ENCODE assay signal across 21 mouse cellular contexts in the genomic region with DNA sequence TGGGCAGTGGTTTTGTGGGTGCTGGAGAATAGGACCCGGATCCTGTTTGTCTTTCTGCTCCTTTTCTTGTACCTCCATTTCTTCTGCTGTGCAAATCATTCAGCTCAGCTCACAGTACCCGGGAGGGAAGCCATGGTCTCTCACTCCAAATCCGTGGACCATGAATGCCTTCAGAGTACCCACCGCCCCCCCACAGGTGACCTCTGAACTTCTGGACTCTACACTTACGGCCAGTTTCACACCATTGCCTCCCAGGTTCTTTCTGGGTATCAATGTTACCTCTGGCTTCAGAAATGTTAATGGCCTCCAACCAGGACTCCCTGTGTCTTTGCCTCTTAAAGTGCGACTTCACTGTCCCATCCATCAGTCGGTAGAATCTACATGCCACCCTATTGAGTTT. TPM values are rescaled to one million over a fixed set of nuclear protein-coding genes. Genes with fewer than 3 reads are reported as not detected.
"Had no signal": no experiment of that assay in that cellular context is flagged by ENCODE, and none has a peak within 500 bp of the region (broad histone marks: within the 10 kb centered on the region; RNA-seq: fewer than 3 reads in every experiment).

No protein-coding gene starts in this region.

- H3K27me3 ChIP-seq: intestine, embryonic 15.5 days; neural tube, embryonic 13.5 days had no signal

- H3K27ac ChIP-seq: intestine, embryonic 15.5 days; layer of hippocampus, adult 2 months; left cerebral cortex, adult 2 months; limb, embryonic 12.5 days; limb, embryonic 15.5 days; liver, embryonic 14.5 days; macrophage; midbrain, embryonic 13.5 days; neural tube, embryonic 13.5 days had no signal

- DNase-seq: layer of hippocampus, postnatal 36 days; left cerebral cortex, postnatal 4 days; liver, postnatal 0 days; lung, embryonic 14.5 days; thymus, adult 18-20 months; thymus, postnatal 36 days had no signal

- H3K9me3 ChIP-seq: intestine, embryonic 15.5 days; limb, embryonic 12.5 days; limb, embryonic 15.5 days; midbrain, embryonic 13.5 days; neural tube, embryonic 13.5 days had no signal

- H3K4me1 ChIP-seq: intestine, embryonic 15.5 days; limb, embryonic 15.5 days; midbrain, embryonic 13.5 days; neural tube, embryonic 13.5 days had no signal

- ATAC-seq: intestine, embryonic 15.5 days; liver, postnatal 0 days; lung, postnatal 0 days; midbrain, embryonic 13.5 days; midbrain, embryonic 16.5 days had no signal

- H3K9ac ChIP-seq: intestine, embryonic 15.5 days; limb, embryonic 12.5 days; limb, embryonic 15.5 days; liver, embryonic 14.5 days; liver, postnatal 0 days; lung, embryonic 14.5 days; midbrain, embryonic 13.5 days; neural tube, embryonic 13.5 days had no signal

- H3K4me3 ChIP-seq: intestine, embryonic 15.5 days; layer of hippocampus, adult 2 months; left cerebral cortex, adult 2 months; limb, embryonic 12.5 days; limb, embryonic 15.5 days; midbrain, embryonic 13.5 days; myocyte; neural tube, embryonic 13.5 days had no signal

- H3K4me2 ChIP-seq: intestine, embryonic 15.5 days; limb, embryonic 12.5 days; limb, embryonic 15.5 days; liver, embryonic 11.5 days; lung, embryonic 14.5 days; midbrain, embryonic 13.5 days; neural tube, embryonic 13.5 days had no signal

- H3K36me3 ChIP-seq: intestine, embryonic 15.5 days; limb, embryonic 12.5 days; limb, embryonic 15.5 days; midbrain, embryonic 13.5 days; neural tube, embryonic 13.5 days had no signal

RNA-seq across cellular contexts. Expression of a gene that starts 46.3 kb away (rescaled TPM):
- total RNA-seq: monocyte, adult 5-6 weeks; neutrophil, adult 5-6 weeks had no signal
- polyA plus RNA-seq: liver, postnatal 0 days; macrophage had no signal
